Mouse (Mus musculus): ENCODE measurements around the gene Hpd. TPM values are rescaled to one million over a fixed set of nuclear protein-coding genes. Genes with fewer than 3 reads are reported as not detected.
"Not testable (repeated sequence)": the region's sequence is repeated elsewhere in the genome, so short reads cannot be mapped to it uniquely, and the experiment has no call there.

Gene Hpd
- not detected in 2 replicates for polyA plus RNA-seq (2012; rRNA removed)

- no peak for TF ChIP-seq CTCF (IDR thresholded peaks at IDR 0.05; ENCODE audit: borderline replicate concordance, extremely low read depth, insufficient read depth, insufficient read length)
- TF ChIP-seq POLR2A (IDR thresholded peaks at IDR 0.05; ENCODE audit: borderline replicate concordance, extremely low read depth, insufficient read depth, insufficient read length, poor library complexity, severe bottlenecking) = no peak
- no peak for DNase-seq (ENCODE audit: low read depth)
Observed at GRCm38 (mm10) chr5:123182651-123183050, at the start of gene Hpd. Gene Hpd (minus strand): TSS chr5:123182727.

- DNase-seq (ENCODE audit: low read depth) = no peak
- TF ChIP-seq CTCF (IDR thresholded peaks at IDR 0.05; ENCODE audit: borderline replicate concordance, extremely low read depth, insufficient read depth, insufficient read length) = no peak
- TF ChIP-seq POLR2A (IDR thresholded peaks at IDR 0.05; ENCODE audit: borderline replicate concordance, extremely low read depth, insufficient read depth, insufficient read length, poor library complexity, severe bottlenecking) = no peak
Observed at GRCm38 (mm10) chr5:123232180-123232579, 49.7 kb upstream of the Hpd start.

- DNase-seq (ENCODE audit: low read depth) = no peak
- TF ChIP-seq POLR2A (IDR thresholded peaks at IDR 0.05; ENCODE audit: borderline replicate concordance, extremely low read depth, insufficient read depth, insufficient read length, poor library complexity, severe bottlenecking) (no peak), CTCF (IDR thresholded peaks at IDR 0.05; ENCODE audit: borderline replicate concordance, extremely low read depth, insufficient read depth, insufficient read length) (no peak)
Observed at GRCm38 (mm10) chr5:123229296-123229695, 46.8 kb upstream of the Hpd start.

- no peak for TF ChIP-seq CTCF (IDR thresholded peaks at IDR 0.05; ENCODE audit: borderline replicate concordance, extremely low read depth, insufficient read depth, insufficient read length)
- no peak for TF ChIP-seq POLR2A (IDR thresholded peaks at IDR 0.05; ENCODE audit: borderline replicate concordance, extremely low read depth, insufficient read depth, insufficient read length, poor library complexity, severe bottlenecking)
- no peak for DNase-seq (ENCODE audit: low read depth)
Observed at GRCm38 (mm10) chr5:123228524-123228922, 46.0 kb upstream of the Hpd start.

GRCm38 (mm10) chr5:123227762-123228523 lies 45.4 kb upstream of the Hpd start:
- TF ChIP-seq POLR2A (IDR thresholded peaks at IDR 0.05; ENCODE audit: borderline replicate concordance, extremely low read depth, insufficient read depth, insufficient read length, poor library complexity, severe bottlenecking) = peak; percentile 49; the same call in 1 of the 2 replicates
- TF ChIP-seq CTCF (IDR thresholded peaks at IDR 0.05; ENCODE audit: borderline replicate concordance, extremely low read depth, insufficient read depth, insufficient read length) = no peak
- DNase-seq (ENCODE audit: low read depth) = peak; percentile 98

GRCm38 (mm10) chr5:123226851-123227250 lies 44.3 kb upstream of the Hpd start:
- no peak for TF ChIP-seq POLR2A (IDR thresholded peaks at IDR 0.05; ENCODE audit: borderline replicate concordance, extremely low read depth, insufficient read depth, insufficient read length, poor library complexity, severe bottlenecking)
- no peak for TF ChIP-seq CTCF (IDR thresholded peaks at IDR 0.05; ENCODE audit: borderline replicate concordance, extremely low read depth, insufficient read depth, insufficient read length)
- no peak for DNase-seq (ENCODE audit: low read depth)

GRCm38 (mm10) chr5:123223861-123224260 lies 41.3 kb upstream of the Hpd start:
- DNase-seq (ENCODE audit: low read depth) = not testable (repeated sequence)

GRCm38 (mm10) chr5:123223051-123223410 lies 40.5 kb upstream of the Hpd start:
- no peak for DNase-seq (ENCODE audit: low read depth)
- TF ChIP-seq POLR2A (IDR thresholded peaks at IDR 0.05; ENCODE audit: borderline replicate concordance, extremely low read depth, insufficient read depth, insufficient read length, poor library complexity, severe bottlenecking) (no peak), CTCF (IDR thresholded peaks at IDR 0.05; ENCODE audit: borderline replicate concordance, extremely low read depth, insufficient read depth, insufficient read length) (no peak)

- DNase-seq (ENCODE audit: low read depth) = not testable (repeated sequence)
Observed at GRCm38 (mm10) chr5:123222346-123223050, 40.0 kb upstream of the Hpd start.

- DNase-seq (ENCODE audit: low read depth) = not testable (repeated sequence)
Observed at GRCm38 (mm10) chr5:123203591-123203990, 21.1 kb upstream of the Hpd start.

- not testable (repeated sequence) for DNase-seq (ENCODE audit: low read depth)
Observed at GRCm38 (mm10) chr5:123202771-123203170, 20.2 kb upstream of the Hpd start.

GRCm38 (mm10) chr5:123201987-123202386 lies 19.5 kb upstream of the Hpd start:
- no peak for DNase-seq (ENCODE audit: low read depth)
- no peak for TF ChIP-seq CTCF (IDR thresholded peaks at IDR 0.05; ENCODE audit: borderline replicate concordance, extremely low read depth, insufficient read depth, insufficient read length)
- TF ChIP-seq POLR2A (IDR thresholded peaks at IDR 0.05; ENCODE audit: borderline replicate concordance, extremely low read depth, insufficient read depth, insufficient read length, poor library complexity, severe bottlenecking) = no peak

GRCm38 (mm10) chr5:123201523-123201892 lies 19.0 kb upstream of the Hpd start:
- TF ChIP-seq CTCF (IDR thresholded peaks at IDR 0.05; ENCODE audit: borderline replicate concordance, extremely low read depth, insufficient read depth, insufficient read length) (no peak), POLR2A (IDR thresholded peaks at IDR 0.05; ENCODE audit: borderline replicate concordance, extremely low read depth, insufficient read depth, insufficient read length, poor library complexity, severe bottlenecking) (no peak)

GRCm38 (mm10) chr5:123200816-123201522 lies 18.4 kb upstream of the Hpd start:
- DNase-seq (ENCODE audit: low read depth) = not testable (repeated sequence)

More at GRCm38 (mm10) chr5:123201523-123201892, 19.0 kb upstream of the Hpd start:
- DNase-seq (ENCODE audit: low read depth) = no peak
